Mouse (Mus musculus) forebrain, embryonic 14.5 days (tissue): ENCODE data around the gene Fmnl3. TPM values are rescaled to one million over a fixed set of nuclear protein-coding genes. Genes with fewer than 3 reads are reported as not detected.

ENCODE experiments used
- ATAC-seq: fragments of 200-750 bp; cut with Nextera tagmentation; 2 replicates; pipeline ENCODE4 v1.8.0; 2017; ENCODE audit warnings: mild to moderate bottlenecking, moderate library complexity
- DNase-seq: peaks from one replicate; pipeline ENCODE4 v3.0.0-alpha.2; 2015; ENCODE audit warnings: low spot score
- H3K27ac ChIP-seq: fragments of 300-500 bp; sonication (generic); 2 replicates; pipeline ENCODE4 v1.5.1; 2014; ENCODE audit warnings: low read depth, mild to moderate bottlenecking, control low read depth, low read length, moderate library complexity
- H3K27me3 ChIP-seq: fragments of 300-500 bp; sonication (generic); replicated peaks from 2 replicates; pipeline ENCODE4 v1.6.1; 2014; ENCODE audit warnings: low read length, control low read depth, mixed read lengths; ENCODE audit not compliant: control insufficient read depth, insufficient read depth
- H3K36me3 ChIP-seq: fragments of 300-500 bp; sonication (generic); 2 replicates; pipeline ENCODE4 v1.6.1; 2014; ENCODE audit warnings: low read length, control low read depth; ENCODE audit not compliant: control insufficient read depth, insufficient read depth
- H3K4me1 ChIP-seq: fragments of 300-500 bp; sonication (generic); 2 replicates; pipeline ENCODE4 v1.6.1; 2014; ENCODE audit warnings: antibody characterized with exemption, low read length, control low read depth; ENCODE audit not compliant: control insufficient read depth, insufficient read depth
- H3K4me2 ChIP-seq: fragments of 300-500 bp; sonication (generic); 2 replicates; pipeline ENCODE4 v1.6.1; 2014; ENCODE audit warnings: mild to moderate bottlenecking, control low read depth, low read length
- H3K4me3 ChIP-seq: fragments of 300-500 bp; sonication (generic); 2 replicates; pipeline ENCODE4 v1.5.1; 2014; ENCODE audit warnings: low read depth, low read length, control low read depth
- H3K9ac ChIP-seq: fragments of 300-500 bp; sonication (generic); 2 replicates; pipeline ENCODE4 v1.6.1; 2014; ENCODE audit warnings: mild to moderate bottlenecking, low read length, control low read depth, moderate library complexity
- H3K9me3 ChIP-seq: fragments of 300-500 bp; sonication (generic); replicated peaks from 2 replicates; pipeline ENCODE4 v1.6.1; 2016; ENCODE audit warnings: low read length, control low read depth, mixed read lengths; ENCODE audit not compliant: control insufficient read depth
- WGBS: fragments of 180-500 bp; shearing (Covaris S2); extraction: QIAGEN DNeasy Blood & Tissue Kit; methylation state at CpG from one replicate; pipeline ENCODE4 v1.1.7; 2014; 5-methylcytosine and 5-hydroxymethylcytosine counted together
- polyA plus RNA-seq: library from polyadenylated mRNA; unstranded; fragments of >200 nt; fragmentation: Nextera tagmentation; extraction: Ambion mirVana; gene quantifications from 2 replicates; pipeline ENCODE4 v1.2.1, GENCODE M21; 2014

The Fmnl3 gene
- polyA plus RNA-seq, 1 experiment from 2014 or later: 3.9 TPM

GRCm38 (mm10) chr15:99356462-99356861 is 13.8 kb downstream of the Fmnl3 start:
- no peaks in the 10 kb centered on the region for H3K36me3 ChIP-seq
- no peak overlapping the region for H3K9ac ChIP-seq
- no peaks in the 10 kb centered on the region for H3K4me1 ChIP-seq
- no peak overlapping the region for H3K27ac ChIP-seq
- no peak overlapping the region for H3K4me2 ChIP-seq
- no peaks in the 10 kb centered on the region for H3K9me3 ChIP-seq
- WGBS: 85% methylated on average over 6 of the region's 6 CpGs
- H3K27me3 ChIP-seq: no peaks in the 10 kb centered on the region
- H3K4me3 ChIP-seq: no peak overlapping the region
- no peak for ATAC-seq
- DNase-seq: no peak

GRCm38 (mm10) chr15:99355660-99356059 is 14.6 kb downstream of the Fmnl3 start:
- Histone ChIP-seq H3K9ac (no peak overlapping the region), H3K4me1 (no peaks in the 10 kb centered on the region), H3K27me3 (no peaks in the 10 kb centered on the region), H3K36me3 (no peaks in the 10 kb centered on the region), H3K4me3 (no peak overlapping the region), H3K9me3 (no peaks in the 10 kb centered on the region), H3K27ac (no peak overlapping the region), H3K4me2 (no peak overlapping the region)
- DNase-seq: no peak
- ATAC-seq: no peak
- WGBS: 79% methylated on average over 6 of the region's 6 CpGs

GRCm38 (mm10) chr15:99352306-99352705 is 18.0 kb downstream of the Fmnl3 start:
- Histone ChIP-seq H3K9me3 (no peaks in the 10 kb centered on the region), H3K9ac (no peak overlapping the region), H3K4me2 (no peak overlapping the region), H3K36me3 (no peaks in the 10 kb centered on the region), H3K4me3 (no peak overlapping the region), H3K27me3 (no peaks in the 10 kb centered on the region), H3K4me1 (no peaks in the 10 kb centered on the region), H3K27ac (no peak overlapping the region)
- WGBS: 89% methylated on average over 5 of the region's 5 CpGs
- ATAC-seq: no peak
- no peak for DNase-seq

- ATAC-seq: no peak
- no peak overlapping the region for H3K27ac ChIP-seq
- no peak overlapping the region for H3K9ac ChIP-seq
- DNase-seq: no peak
- no peaks in the 10 kb centered on the region for H3K27me3 ChIP-seq
- no peak overlapping the region for H3K4me2 ChIP-seq
- no peak overlapping the region for H3K4me3 ChIP-seq
- H3K36me3 ChIP-seq: no peaks in the 10 kb centered on the region
- WGBS: 83% methylated on average over 6 of the region's 6 CpGs
- no peaks in the 10 kb centered on the region for H3K4me1 ChIP-seq
- H3K9me3 ChIP-seq: no peaks in the 10 kb centered on the region
These were observed 18.7 kb downstream of the Fmnl3 start for GRCm38 (mm10) chr15:99351610-99352009.

DNA sequence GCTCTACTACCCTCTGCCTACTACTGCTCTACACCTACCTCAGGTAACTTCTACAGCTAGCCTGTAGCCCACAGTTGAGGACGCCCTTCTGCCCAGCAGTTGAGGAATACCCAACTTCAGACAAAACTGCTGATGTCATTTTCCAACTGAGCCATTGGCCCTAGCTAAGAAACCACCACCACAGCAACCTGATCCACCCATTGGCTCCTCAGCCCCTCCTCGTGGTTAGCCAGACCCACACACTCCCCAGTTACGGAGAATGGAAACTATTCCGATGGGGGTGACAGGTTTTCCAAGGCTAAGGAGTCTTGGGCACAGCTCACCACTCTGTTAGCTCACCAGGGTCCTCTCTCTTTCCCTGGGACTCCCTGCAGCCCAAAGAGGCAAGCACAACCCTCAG is 25.3 kb downstream of the Fmnl3 start:
- Histone ChIP-seq H3K4me3 (no peak overlapping the region), H3K4me2 (no peak overlapping the region), H3K27me3 (no peaks in the 10 kb centered on the region), H3K9me3 (no peaks in the 10 kb centered on the region), H3K27ac (no peak overlapping the region), H3K9ac (no peak overlapping the region), H3K4me1 (peaks cover 10% of the 10 kb centered on the region), H3K36me3 (no peaks in the 10 kb centered on the region)
- DNase-seq (no peak), ATAC-seq (no peak)
- WGBS: 87% methylated on average over 4 of the region's 4 CpGs

DNA sequence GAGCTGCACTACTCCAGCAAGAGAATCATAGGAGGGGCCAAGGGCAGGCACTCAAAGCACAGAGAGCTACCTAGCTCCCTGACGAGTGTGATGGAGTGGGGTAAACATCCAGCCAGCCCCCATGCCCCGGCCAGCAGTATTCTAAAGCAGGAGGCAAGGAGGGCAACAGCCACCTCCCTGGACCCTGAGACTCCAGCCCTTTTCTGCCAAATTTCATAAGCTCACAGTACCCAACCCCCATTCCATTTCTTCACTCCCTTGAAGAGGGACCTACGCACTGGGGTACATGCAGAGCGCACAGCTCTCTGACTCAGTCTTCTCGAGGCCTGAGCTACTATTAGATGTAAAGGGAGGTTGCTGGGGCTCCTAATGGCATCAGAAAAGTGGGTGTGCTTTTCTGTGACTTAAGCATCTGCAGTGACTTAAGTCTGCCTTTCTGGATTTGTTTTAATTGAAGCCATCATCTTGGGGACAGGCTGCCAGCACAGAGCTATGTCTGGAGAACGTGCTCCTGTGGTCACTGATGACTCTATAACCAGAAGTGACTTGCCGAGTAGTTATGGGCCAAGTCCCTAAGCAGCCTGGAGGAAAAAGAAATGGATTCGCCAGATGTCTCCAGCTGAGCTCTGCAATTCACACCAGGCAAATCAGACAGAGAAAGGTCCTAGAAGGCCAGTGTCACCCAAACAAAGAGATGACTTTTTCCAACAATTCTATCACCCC is 26.0 kb downstream of the Fmnl3 start:
- no peak for DNase-seq
- H3K4me3 ChIP-seq: no peak overlapping the region
- H3K4me1 ChIP-seq: peaks cover 10% of the 10 kb centered on the region
- no peaks in the 10 kb centered on the region for H3K27me3 ChIP-seq
- H3K9me3 ChIP-seq: no peaks in the 10 kb centered on the region
- no peaks in the 10 kb centered on the region for H3K36me3 ChIP-seq
- peak overlapping the region; percentile 68; the same call in 1 of the 2 replicates for H3K27ac ChIP-seq
- H3K9ac ChIP-seq: no peak overlapping the region
- WGBS: 77% methylated on average over 8 of the region's 8 CpGs
- H3K4me2 ChIP-seq: no peak overlapping the region
- no peak for ATAC-seq

GRCm38 (mm10) chr15:99343414-99344147 is 26.7 kb downstream of the Fmnl3 start:
- WGBS: 59% methylated on average over 5 of the region's 5 CpGs
- no peaks in the 10 kb centered on the region for H3K36me3 ChIP-seq
- no peak overlapping the region for H3K9ac ChIP-seq
- H3K27ac ChIP-seq: peak overlapping the region; percentile 68; the same call in 1 of the 2 replicates
- no peaks in the 10 kb centered on the region for H3K27me3 ChIP-seq
- no peak overlapping the region for H3K4me3 ChIP-seq
- peak; percentile 74 for ATAC-seq
- no peak overlapping the region for H3K4me2 ChIP-seq
- peak; percentile 50 for DNase-seq
- H3K4me1 ChIP-seq: peaks cover 10% of the 10 kb centered on the region
- no peaks in the 10 kb centered on the region for H3K9me3 ChIP-seq

DNA sequence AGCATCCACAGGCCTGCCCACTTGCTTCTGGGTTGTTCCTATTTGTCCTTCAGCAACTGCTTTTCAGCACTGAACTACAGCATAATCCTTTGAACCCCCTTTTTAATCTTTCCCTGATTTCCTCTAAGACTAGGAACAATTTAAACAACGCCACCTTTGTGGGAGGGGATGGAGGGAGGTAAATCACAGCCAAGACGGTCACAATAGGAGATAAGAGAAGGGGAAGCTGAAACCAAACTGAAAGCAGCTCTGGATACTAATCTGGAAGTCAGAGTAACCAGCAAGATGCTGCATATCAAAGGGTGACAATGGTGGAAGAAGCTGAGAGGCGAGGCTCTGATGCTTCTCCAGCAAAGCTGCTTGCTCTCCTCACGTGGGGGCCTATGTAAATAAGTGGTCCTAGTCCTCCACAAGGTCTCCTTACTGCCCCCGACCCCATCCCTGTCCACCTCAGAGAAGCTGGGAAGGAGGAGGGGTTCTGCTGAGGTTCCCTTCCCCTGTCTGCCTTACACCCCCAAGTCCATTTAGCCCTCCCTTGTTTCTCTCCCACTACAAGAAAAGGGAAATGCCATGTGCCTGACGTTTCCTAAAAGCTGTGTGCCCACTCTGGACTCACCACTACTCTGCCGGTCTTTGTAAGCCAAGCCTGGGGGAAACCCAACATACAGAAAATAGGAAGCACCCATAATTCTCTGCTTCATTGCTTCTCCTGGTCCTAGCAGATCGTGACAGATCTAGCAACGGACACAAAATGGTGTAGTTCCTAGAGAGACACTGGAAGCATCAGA is 27.9 kb downstream of the Fmnl3 start:
- Histone ChIP-seq H3K27ac (no peak overlapping the region), H3K9me3 (no peaks in the 10 kb centered on the region), H3K4me2 (no peak overlapping the region), H3K36me3 (no peaks in the 10 kb centered on the region), H3K4me1 (peaks cover 10% of the 10 kb centered on the region), H3K4me3 (no peak overlapping the region), H3K27me3 (no peaks in the 10 kb centered on the region), H3K9ac (no peak overlapping the region)
- DNase-seq: no peak
- ATAC-seq: no peak
- 52% methylated on average over 9 of the region's 9 CpGs for WGBS
